Mouse (Mus musculus) limb, embryonic 15.5 days (tissue): ENCODE measurements around the gene Hace1. TPM values are rescaled to one million over a fixed set of nuclear protein-coding genes. Genes with fewer than 3 reads are reported as not detected.

Experiments
- ATAC-seq: fragments of 200-750 bp; cut with Nextera tagmentation; 2 replicates; pipeline ENCODE4 v1.8.0; 2017; ENCODE audit warnings: low read depth, moderate TSS enrichment; ENCODE audit not compliant: insufficient number of reproducible peaks, low FRiP score, low TSS enrichment
- H3K27ac ChIP-seq: fragments of 300-500 bp; sonication (generic); 2 replicates; pipeline ENCODE4 v1.5.1; 2015; ENCODE audit warnings: moderate library complexity, mild to moderate bottlenecking, inconsistent platforms
- H3K27me3 ChIP-seq: fragments of 300-500 bp; sonication (generic); 2 replicates; pipeline ENCODE4 v1.6.1; 2015; ENCODE audit warnings: inconsistent platforms
- H3K36me3 ChIP-seq: fragments of 300-500 bp; sonication (generic); 2 replicates; pipeline ENCODE4 v1.6.1; 2015; ENCODE audit warnings: inconsistent platforms
- H3K4me1 ChIP-seq: fragments of 300-500 bp; sonication (generic); 2 replicates; pipeline ENCODE4 v1.6.1; 2015; ENCODE audit warnings: inconsistent platforms
- H3K4me2 ChIP-seq: fragments of 300-500 bp; sonication (generic); 2 replicates; pipeline ENCODE4 v1.6.1; 2015; ENCODE audit warnings: mild to moderate bottlenecking, inconsistent platforms
- H3K4me3 ChIP-seq: fragments of 300-500 bp; sonication (generic); 2 replicates; pipeline ENCODE4 v1.5.1; 2015; ENCODE audit warnings: mild to moderate bottlenecking, inconsistent platforms
- H3K9ac ChIP-seq: fragments of 300-500 bp; sonication (generic); 2 replicates; pipeline ENCODE4 v1.6.1; 2015; ENCODE audit warnings: inconsistent platforms
- H3K9me3 ChIP-seq: fragments of 300-500 bp; sonication (generic); 2 replicates; pipeline ENCODE4 v1.6.1; 2016; ENCODE audit warnings: inconsistent platforms
- WGBS: fragments of 180-500 bp; shearing (Covaris S2); methylation state at CpG from one replicate; pipeline ENCODE4 v1.1.7; 2015; 5-methylcytosine and 5-hydroxymethylcytosine counted together
- microRNA-seq: library from miRNA; unstranded; fragments of <30 nt; microRNA quantifications from one replicate; pipeline ENCODE4, GENCODE M21; 2016
- polyA plus RNA-seq: library from polyadenylated mRNA; unstranded; fragments of >200 nt; fragmentation: Nextera tagmentation; extraction: Ambion mirVana; gene quantifications from 2 replicates; pipeline ENCODE4 v1.2.1, GENCODE M21; 2015

The Hace1 gene
- polyA plus RNA-seq, 1 experiment from 2014 or later, result 18.4 TPM

DNA sequence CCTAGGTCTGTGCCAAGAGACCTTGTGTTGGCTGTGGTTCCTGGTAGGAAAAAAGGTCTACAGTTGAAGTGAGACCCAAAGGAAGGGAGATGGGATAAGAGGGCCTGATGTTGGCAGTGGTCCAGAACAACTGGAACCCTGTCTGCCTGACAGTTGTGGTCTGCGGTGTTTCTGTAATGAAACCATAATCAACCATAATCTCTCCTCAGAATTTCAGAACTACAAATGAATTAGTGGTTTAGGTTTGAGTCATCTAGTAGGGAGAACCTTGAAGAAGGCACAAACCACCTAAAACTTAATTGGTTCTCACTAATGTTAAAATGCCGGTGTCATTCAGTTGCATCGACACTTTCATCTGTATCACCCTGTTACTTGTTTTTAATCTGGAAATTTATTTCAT, 133.2 kb downstream of the Hace1 start:
- no peaks in the 10 kb centered on the region for H3K4me1 ChIP-seq
- no peak overlapping the region for H3K4me3 ChIP-seq
- no peak for ATAC-seq
- WGBS, result 84% methylated on average over 3 of the region's 3 CpGs
- no peak overlapping the region for H3K9ac ChIP-seq
- H3K27me3 ChIP-seq, result no peaks in the 10 kb centered on the region
- no peak overlapping the region for H3K4me2 ChIP-seq
- no peak overlapping the region for H3K27ac ChIP-seq
- no peaks in the 10 kb centered on the region for H3K9me3 ChIP-seq
- H3K36me3 ChIP-seq, result peaks cover 9% of the 10 kb centered on the region

- H3K4me1 ChIP-seq, result no peaks in the 10 kb centered on the region
- 72% methylated on average over 4 of the region's 4 CpGs for WGBS
Measured at GRCm38 (mm10) chr10:45711348-45711747, 133.7 kb downstream of the Hace1 start.

More at GRCm38 (mm10) chr10:45711348-45711747, 133.7 kb downstream of the Hace1 start:
- no peaks in the 10 kb centered on the region for H3K27me3 ChIP-seq
- no peak overlapping the region for H3K27ac ChIP-seq
- H3K4me3 ChIP-seq, result no peak overlapping the region
- peaks cover 9% of the 10 kb centered on the region for H3K36me3 ChIP-seq
- no peak overlapping the region for H3K4me2 ChIP-seq
- no peak for ATAC-seq
- no peak overlapping the region for H3K9ac ChIP-seq
- H3K9me3 ChIP-seq, result no peaks in the 10 kb centered on the region

Small RNA genes lying within 50 kb of the gene (microRNA-seq; reads per million reads assigned to microRNA genes)
- not detected for gene Gm27731

Other genes starting within 250 kb of the Hace1 start
- gene Bves, start 242.1 kb upstream of the Hace1 start, polyA plus RNA-seq, result 3.0 and 4.3 TPM in 2 replicates
- gene Lin28b, start 91.4 kb upstream of the Hace1 start, polyA plus RNA-seq, result 0.58 and 0.61 TPM in 2 replicates